Mouse (Mus musculus) lung, postnatal 0 days (tissue): Measurements from ENCODE around the gene Arhgap22.

Experiments used
- CTCF ChIP-seq: IDR thresholded peaks from 2 replicates; pipeline ENCODE4 v1.5.1; 2016; ENCODE audit warnings: antibody characterized with exemption, mild to moderate bottlenecking
- EP300 ChIP-seq: IDR thresholded peaks from 2 replicates; pipeline ENCODE4 v1.6.1; 2016; ENCODE audit warnings: antibody characterized with exemption, mild to moderate bottlenecking, control low read depth

DNA sequence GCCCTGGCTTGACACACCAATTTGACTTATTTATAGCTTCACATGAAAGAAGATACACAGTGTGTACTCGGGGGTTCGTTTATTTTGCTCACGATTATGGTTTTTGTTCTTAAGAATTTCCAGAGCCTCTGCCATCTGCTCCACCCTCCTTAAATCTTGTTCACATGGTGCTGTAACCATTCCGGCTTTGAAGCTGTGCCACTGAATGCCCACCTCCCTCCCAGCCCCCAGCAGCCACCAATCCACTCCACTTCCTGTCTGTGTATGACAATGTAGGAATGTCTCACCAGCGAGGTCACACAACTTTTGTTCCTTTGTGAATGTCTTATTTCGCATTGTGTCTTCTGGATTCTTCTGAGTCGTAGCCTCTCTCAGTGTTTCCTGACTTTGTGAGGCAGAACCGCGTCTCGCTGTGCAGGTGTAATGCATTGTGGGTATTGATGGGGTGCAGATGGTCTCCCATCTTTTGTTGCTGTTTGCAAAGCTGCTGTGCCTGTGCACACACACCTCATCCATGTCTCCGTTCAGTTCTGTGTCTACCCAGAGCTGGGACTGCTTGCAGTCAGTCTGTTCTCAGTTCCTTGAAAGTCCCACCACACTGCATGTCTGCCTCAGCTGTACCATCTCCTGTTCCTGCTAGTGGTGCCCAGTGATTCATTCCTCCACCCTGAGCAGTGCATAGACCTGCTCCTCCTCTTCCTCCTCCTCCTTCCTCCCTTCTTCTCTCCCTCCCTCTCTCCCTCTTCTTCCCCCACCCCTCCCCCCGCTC lies 144.0 kb downstream of the Arhgap22 start:
- TF ChIP-seq CTCF (no peak), EP300 (no peak; the same call in 1 of the 2 replicates)
